In genomic region chr1:34040901-34041721, GRCm38 (mm10) we compare ENCODE assay signal across 11 mouse cellular contexts.
DNase-seq lines count a peak whose midpoint lies in the region; ATAC-seq and TF ChIP-seq lines count a peak whose summit lies in the region.
"Had no signal": no experiment of that assay in that cellular context is flagged by ENCODE, and none has a peak within 500 bp of the region (broad histone marks: within the 10 kb centered on the region; RNA-seq: fewer than 3 reads in every experiment).

No protein-coding gene starts in this region.

- H3K9ac ChIP-seq in midbrain, embryonic 13.5 days (replicated peaks): no peak overlapping the region; the same call in 1 of the 2 replicates
- H3K9ac ChIP-seq in midbrain, postnatal 0 days (replicated peaks; ENCODE audit: low read length, poor library complexity, severe bottlenecking): no peak overlapping the region
- H3K9ac ChIP-seq in forebrain, postnatal 0 days: no peak overlapping the region

- 0 out of 2 replicates have a peak, but pooled peaks cover 4% of the 10 kb centered on the region for H3K36me3 ChIP-seq in midbrain, embryonic 13.5 days
- no peaks in the 10 kb centered on the region for H3K36me3 ChIP-seq in midbrain, postnatal 0 days (ENCODE audit: insufficient read depth, low read length)
- peaks cover 5% of the 10 kb centered on the region; the same call in 1 of the 2 replicates for H3K36me3 ChIP-seq in forebrain, postnatal 0 days (ENCODE audit: insufficient read depth)

- peak; percentile 95 for DNase-seq in heart, adult 11 months
- DNase-seq in heart, postnatal 25 days (ENCODE audit: low spot score): no peak
- no peak for DNase-seq in midbrain, postnatal 0 days (ENCODE audit: low spot score)
- peak; percentile 71 for DNase-seq in forebrain, postnatal 0 days
- DNase-seq in retina, postnatal 1 day: peak; percentile 46
- DNase-seq in left cerebral cortex, adult 8-10 months (ENCODE audit: low spot score in 2 of 2): no peak
- no peak for DNase-seq in testis, postnatal 14 days (ENCODE audit: low spot score)
- DNase-seq: thymus, postnatal 14 days had no signal

- no peaks in the 10 kb centered on the region for H3K9me3 ChIP-seq in midbrain, embryonic 13.5 days
- no peaks in the 10 kb centered on the region for H3K9me3 ChIP-seq in midbrain, postnatal 0 days (ENCODE audit: low read length)
- H3K9me3 ChIP-seq in forebrain, postnatal 0 days (ENCODE audit: low read length): no peaks in the 10 kb centered on the region

- WGBS in midbrain, embryonic 13.5 days: 57% methylated on average over 8 of the region's 8 CpGs
- 55% methylated on average over 8 of the region's 8 CpGs for WGBS in midbrain, postnatal 0 days
- WGBS in forebrain, postnatal 0 days: 36% methylated on average over 8 of the region's 8 CpGs

- peak; percentile 71; the same call in 1 of the 2 replicates for ATAC-seq in midbrain, embryonic 13.5 days
- ATAC-seq in midbrain, postnatal 0 days (ENCODE audit: low FRiP score): no peak
- ATAC-seq in forebrain, postnatal 0 days: peak; percentile 79

- peaks cover 20% of the 10 kb centered on the region for H3K4me1 ChIP-seq in midbrain, embryonic 13.5 days (replicated peaks)
- no peaks in the 10 kb centered on the region for H3K4me1 ChIP-seq in midbrain, postnatal 0 days (ENCODE audit: insufficient read depth, low read length)
- H3K4me1 ChIP-seq in forebrain, postnatal 0 days (ENCODE audit: insufficient read depth): peaks cover 2% of the 10 kb centered on the region; the same call in 1 of the 2 replicates

- no peak overlapping the region for H3K4me2 ChIP-seq in midbrain, embryonic 13.5 days (replicated peaks)
- H3K4me2 ChIP-seq in midbrain, postnatal 0 days (ENCODE audit: low read depth, low read length, poor library complexity, severe bottlenecking): no peak overlapping the region
- no peak overlapping the region for H3K4me2 ChIP-seq in forebrain, postnatal 0 days (ENCODE audit: low read depth)
- H3K4me2 ChIP-seq: liver, embryonic 11.5 days had no signal

- no peaks in the 10 kb centered on the region for H3K27me3 ChIP-seq in midbrain, embryonic 13.5 days
- no peaks in the 10 kb centered on the region for H3K27me3 ChIP-seq in midbrain, postnatal 0 days (ENCODE audit: insufficient read depth, low read length)
- no peaks in the 10 kb centered on the region for H3K27me3 ChIP-seq in forebrain, postnatal 0 days (ENCODE audit: insufficient read depth, low read length)
- H3K27me3 ChIP-seq: CH12.LX had no signal

- 0 out of 2 replicates have a peak overlapping the region, but pooled peaks have one; percentile 14 for H3K27ac ChIP-seq in midbrain, embryonic 13.5 days
- no peak overlapping the region for H3K27ac ChIP-seq in midbrain, postnatal 0 days (ENCODE audit: low read depth, low read length)
- H3K27ac ChIP-seq in forebrain, postnatal 0 days (ENCODE audit: low read depth, low read length): 0 out of 2 replicates have a peak overlapping the region, but pooled peaks have one; percentile 21

- H3K4me3 ChIP-seq in midbrain, embryonic 13.5 days (replicated peaks): no peak overlapping the region
- no peak overlapping the region for H3K4me3 ChIP-seq in midbrain, postnatal 0 days (ENCODE audit: low read depth, low read length)
- H3K4me3 ChIP-seq in forebrain, postnatal 0 days (ENCODE audit: low read depth, low read length): no peak overlapping the region

- TF ChIP-seq CTCF in midbrain, postnatal 0 days (IDR thresholded peaks at IDR 0.05): no peak
- TF ChIP-seq CTCF in forebrain, postnatal 0 days (IDR thresholded peaks at IDR 0.05; ENCODE audit: low read depth): peak; percentile 28

- intact Hi-C loops in heart, postnatal 25 days (cut with DNase I): loop anchor here (5.0 kb wide), 1 partner anchor 34 kb away; no protein-coding TSS in a partner anchor

Comparison
In these comparisons a context has a peak if more than half of its experiments do, and no peak if none do; other contexts are left out.
1. DNase-seq: peak in heart, adult 11 months (single experiment), forebrain, postnatal 0 days (single experiment) and retina, postnatal 1 day (single experiment); none in heart, postnatal 25 days (single experiment), midbrain, postnatal 0 days (single experiment), left cerebral cortex, adult 8-10 months (0 of 2) and testis, postnatal 14 days (single experiment).